Mouse (Mus musculus): ENCODE data around the gene Mars.
A peak's percentile ranks its signal among the peaks of the same experiment; 100 is the strongest.
"Not testable (repeated sequence)": the region's sequence is repeated elsewhere in the genome, so short reads cannot be mapped to it uniquely, and the experiment has no call there.

Mars gene

DNA sequence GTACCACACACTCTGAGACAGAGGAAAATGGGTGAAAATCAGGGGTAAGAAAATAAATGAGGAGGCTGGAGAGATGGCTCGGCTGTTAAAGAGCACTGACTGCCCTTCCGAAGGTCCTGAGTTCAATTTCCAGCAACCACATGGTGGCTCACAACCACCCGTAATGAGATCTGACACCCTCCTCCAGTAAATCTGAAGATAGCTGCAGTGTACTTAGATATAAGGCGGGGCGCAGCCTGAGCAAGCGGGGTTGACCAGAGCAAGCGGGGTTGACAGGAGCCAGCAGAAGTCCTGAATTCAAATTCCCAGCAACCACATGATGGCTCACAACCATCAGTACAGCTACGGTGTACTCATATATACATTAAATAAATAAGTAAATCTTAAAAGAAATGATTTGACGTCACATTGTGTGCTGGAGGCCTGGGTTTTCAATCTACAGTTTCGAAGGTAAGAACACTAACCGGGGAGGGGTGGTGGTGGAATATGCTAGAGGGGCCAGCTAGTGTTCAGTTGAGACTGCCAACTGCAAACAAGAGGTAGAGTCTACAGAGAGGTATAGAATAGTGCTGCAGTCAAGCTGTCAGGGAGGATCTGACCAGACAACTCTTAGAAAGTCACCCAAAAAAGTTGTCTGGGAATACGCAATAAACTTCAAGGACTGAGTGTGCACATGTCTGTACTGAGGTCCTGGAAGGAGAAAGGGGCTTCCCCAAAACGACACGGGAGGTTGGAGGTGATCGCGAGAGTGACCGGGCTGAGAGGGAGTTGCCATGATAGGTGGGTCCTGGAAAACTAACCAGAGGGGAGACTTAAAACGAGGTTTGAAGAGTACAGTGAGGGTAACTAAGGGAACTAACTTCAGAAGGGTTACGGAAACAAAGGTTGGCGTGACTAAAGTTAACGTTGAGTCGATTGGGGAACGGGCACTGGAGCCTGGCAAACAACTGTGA lies 787 bp downstream of the Mars start:
- DNase-seq (ENCODE audit: extremely low spot score): peak; percentile 66

DNA sequence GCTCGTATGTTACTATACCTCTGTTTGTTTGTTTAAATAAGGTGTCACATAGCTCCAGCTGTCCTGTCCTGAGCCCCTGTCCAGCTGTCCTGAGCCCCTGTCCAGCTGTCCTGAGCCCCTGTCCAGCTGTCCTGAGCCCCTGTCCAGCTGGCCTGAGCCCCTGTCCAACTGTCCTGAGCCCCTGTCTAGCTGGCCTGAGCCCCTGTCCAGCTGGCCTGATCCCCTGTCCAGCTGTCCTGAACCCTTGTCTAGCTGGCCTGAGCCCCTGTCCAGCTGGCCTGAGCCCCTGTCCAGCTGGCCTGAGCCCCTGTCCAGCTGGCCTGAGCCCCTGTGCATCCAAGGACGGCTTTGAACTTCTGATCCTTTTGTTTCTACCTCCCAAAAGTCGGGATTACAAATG lies 2.4 kb downstream of the Mars start:
- DNase-seq (ENCODE audit: extremely low spot score): not testable (repeated sequence)

DNA sequence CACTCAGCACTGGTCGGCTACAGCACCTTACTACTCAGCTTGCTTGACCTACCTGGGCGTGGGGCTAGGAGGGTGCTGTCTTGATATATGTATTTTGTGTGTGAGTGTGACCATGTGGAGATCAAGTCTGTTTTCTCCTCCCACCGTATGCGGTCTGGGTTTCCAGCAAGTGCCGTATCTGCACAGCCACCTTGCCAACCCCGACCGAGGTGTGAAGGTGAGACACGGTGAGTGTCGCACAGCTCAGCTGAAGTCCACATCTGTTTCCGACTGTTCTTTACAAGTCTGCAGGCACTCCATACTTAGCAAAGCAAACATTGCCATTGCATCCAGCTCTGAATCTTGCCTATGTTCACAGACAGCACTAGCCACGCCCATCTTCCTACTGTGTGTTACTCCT lies 8.4 kb downstream of the Mars start:
- no peak for DNase-seq (ENCODE audit: extremely low spot score)

DNA sequence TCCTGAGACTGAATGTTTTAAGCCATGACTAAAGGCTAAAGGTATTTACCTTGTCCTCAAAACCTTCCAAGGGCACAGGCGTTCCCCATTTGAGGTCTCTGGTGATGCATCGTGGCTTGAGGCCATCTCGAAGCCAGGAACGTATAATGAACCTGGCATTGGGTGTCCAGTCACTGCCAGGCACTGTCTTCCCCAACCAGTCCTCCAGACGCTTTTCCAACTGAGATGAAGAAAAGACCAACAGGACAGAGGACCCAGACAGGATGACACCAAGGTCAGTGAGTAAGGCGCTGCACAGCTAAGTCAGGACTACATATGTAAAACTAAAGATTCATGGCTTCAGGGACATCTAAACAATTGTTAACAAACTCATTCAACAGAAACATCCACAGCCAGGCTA lies 11.2 kb downstream of the Mars start:
- DNase-seq (ENCODE audit: extremely low spot score): no peak

DNA sequence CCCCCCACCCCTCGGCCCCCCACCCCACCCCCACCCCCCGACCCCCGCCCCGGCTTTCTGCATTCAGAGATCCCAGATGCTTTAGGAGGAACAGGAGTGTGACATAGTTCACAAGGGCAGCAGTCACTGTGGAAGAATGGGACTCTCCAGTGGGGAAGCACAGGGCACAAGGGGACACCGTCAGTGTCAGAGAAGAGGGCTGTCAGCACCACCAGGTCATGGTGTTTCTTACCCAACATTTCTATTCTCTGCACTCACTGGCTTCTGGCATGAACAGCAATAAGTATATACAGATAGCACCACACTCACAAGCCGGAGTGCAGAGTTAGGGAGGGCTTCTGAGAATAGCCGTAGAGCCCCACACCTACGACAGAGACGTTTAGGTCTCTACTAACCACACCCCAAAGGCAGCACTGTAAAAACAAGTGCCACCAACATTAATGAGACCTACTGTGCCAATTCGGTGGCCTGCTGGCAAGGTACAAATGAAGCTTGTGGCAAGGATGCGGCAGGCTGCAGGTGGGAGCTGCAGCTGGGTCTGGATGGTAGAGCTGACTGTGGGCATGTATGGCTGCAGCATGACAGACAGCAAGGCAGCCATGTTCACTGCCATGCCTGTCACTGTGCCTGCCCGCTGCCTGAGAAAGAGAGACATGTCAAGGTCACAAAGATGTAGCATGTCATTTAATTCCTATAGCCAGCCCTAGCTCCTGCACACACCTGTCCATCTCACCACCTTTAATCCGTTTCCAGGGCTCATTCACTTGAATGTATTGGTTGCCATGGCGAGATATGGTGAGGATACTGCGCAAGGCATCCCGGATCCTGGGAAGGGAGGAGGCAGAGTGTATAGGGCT lies 14.3 kb downstream of the Mars start:
- no peak for DNase-seq (ENCODE audit: extremely low spot score)

DNA sequence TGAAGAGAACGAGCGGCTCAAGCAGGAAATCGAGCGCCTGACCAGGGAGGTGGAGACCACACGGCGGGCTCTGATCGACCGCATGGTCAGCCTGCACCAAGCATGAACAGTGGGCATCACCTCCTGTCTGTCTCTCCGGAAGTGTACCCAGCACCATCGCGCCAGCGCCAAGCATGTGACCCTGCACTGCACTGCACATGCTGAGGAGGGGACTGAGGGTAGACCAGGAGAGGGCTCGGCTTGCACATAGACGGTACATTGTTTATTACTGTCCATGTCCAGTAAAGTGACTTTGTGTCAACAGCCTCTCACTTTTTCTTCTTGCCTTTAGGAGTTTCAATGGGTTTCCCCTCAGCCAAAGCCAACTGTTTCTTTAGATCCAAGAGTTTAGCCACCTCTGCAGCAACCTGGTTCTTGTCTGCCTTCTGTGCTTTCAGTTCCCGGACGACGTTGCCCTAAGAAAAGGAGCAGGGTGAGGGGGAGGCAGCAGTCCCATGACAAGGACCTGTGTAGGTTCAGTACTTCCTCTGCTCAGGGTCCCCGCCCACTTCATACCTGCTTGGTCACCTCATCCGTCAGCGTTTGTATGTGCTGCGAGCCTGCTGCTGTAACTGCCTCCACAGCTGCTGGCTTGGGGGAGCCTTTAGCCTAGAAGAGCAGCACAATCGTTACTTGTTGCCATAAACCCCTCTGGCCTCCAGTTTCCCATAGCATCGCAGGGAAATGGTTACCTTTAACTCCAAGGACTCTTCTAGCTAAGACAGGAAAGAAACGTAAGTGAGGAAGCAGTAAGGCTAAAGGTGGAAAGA lies 15.4 kb downstream of the Mars start:
- no peak for DNase-seq (ENCODE audit: extremely low spot score)

DNA sequence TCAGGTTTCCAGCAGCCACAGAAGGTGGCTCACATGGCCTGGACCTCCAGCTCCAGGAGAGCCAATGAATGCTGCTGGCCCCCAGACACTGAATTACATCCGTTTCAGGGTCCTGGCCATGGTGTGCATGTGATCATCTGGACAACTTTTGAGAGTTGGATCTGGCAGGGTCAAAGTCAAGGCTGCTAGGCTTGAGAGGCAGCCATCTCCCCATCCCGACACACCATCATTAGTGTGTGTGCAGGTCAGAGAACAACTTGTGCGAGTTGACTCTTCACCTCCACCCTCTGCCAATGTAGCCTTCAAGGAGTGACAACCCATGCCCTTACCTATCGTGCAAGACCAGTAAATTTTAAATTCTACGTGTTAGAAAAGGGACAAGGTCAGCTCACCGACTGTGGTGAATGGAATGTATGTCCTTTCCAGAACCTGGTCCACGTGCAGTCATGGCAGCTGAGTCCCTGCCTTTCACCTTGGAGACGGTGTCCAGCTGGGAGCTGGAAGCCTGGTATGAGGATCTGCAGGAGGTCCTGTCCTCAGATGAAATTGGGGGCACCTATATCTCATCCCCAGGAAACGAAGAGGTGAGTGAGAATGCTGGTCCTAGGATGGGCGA lies 16.6 kb downstream of the Mars start:
- no peak for DNase-seq (ENCODE audit: extremely low spot score)

DNA sequence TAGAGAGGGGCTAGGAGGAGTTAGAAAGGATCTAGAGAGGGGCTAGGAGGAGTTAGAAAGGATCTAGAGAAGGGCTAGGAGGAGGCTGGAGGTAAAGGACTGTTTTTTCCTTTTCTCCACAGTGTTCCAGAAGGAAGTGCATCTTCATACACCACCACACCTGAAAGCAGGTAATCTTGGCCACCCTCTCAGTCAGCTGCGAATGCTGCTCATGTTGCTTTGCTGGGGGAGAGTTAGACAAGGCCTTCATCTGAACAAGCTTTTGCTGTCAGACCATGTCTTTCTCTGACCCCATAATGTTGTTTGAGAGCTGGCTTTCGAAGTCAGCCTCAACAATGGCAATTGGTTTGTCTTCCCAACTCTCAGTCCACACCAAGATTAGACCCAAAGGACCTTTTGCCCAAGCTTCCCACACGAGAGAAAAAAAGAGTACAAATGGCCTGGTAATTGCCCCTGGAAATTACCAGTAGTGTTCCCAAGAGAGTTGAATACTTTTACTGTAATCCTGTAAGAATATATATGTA lies 17.9 kb downstream of the Mars start:
- no peak for DNase-seq (ENCODE audit: extremely low spot score)

DNA sequence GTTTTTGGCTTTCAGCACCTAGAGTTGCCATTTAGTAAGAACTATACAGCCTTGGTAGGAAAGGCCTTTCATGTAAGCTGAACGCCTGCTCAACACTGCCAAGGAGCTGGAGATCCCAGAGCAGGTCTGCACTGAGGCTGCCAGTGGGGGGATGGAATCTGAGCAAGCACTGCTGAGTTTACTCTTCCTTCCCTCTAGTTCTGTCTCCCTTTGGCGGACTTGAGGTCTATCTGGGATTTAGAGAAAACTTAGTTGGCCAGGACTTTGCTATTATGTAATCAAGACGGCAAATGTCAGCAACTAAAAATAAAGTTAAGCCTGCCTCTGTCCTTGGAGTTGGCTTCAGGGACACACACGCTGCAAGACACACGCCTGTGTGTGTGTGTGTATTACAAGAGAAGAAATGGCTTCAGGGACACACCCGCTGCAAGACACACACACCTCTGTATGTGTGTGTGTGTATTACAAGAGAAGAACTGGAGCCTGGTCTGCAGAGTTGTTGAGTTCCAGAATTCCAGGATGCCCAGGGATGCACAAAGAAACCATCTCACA lies 18.5 kb downstream of the Mars start:
- DNase-seq (ENCODE audit: extremely low spot score): no peak

DNA sequence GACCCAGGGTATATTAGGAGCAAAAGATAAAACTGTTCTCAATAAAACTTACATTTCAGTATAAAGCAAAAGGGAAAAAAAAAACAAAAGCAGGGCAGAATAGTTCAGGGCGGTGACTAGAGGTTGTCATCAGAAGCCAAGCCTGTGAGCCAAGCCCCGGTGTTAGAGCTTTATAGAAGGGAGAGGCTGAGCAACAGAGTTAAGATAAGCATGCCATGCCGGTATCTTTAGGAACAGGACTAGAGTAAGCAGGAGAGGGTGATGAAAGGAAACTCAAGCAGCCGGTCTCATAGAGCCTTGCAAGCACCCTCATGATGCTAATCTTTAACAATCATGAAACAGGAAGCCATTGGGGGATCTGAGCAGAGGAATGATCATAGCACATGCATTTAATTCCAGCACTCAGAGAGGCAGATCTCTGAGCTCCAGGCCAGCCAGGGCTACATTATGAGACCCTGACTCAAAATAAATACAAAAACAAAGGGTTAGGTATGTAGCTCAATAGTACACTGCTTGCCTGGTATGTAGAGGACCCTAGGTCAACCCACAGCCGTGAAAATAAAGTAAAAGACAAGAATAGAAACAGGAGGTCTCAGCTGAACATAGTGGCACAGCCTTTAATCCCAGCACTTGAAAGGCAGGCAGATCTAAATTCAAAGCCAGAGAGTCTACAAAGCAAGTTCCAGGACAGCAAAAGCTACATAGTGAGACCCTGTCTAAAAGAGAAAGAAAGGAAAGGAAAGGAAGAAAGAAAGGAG lies 19.5 kb downstream of the Mars start:
- DNase-seq (ENCODE audit: extremely low spot score): no peak

DNA sequence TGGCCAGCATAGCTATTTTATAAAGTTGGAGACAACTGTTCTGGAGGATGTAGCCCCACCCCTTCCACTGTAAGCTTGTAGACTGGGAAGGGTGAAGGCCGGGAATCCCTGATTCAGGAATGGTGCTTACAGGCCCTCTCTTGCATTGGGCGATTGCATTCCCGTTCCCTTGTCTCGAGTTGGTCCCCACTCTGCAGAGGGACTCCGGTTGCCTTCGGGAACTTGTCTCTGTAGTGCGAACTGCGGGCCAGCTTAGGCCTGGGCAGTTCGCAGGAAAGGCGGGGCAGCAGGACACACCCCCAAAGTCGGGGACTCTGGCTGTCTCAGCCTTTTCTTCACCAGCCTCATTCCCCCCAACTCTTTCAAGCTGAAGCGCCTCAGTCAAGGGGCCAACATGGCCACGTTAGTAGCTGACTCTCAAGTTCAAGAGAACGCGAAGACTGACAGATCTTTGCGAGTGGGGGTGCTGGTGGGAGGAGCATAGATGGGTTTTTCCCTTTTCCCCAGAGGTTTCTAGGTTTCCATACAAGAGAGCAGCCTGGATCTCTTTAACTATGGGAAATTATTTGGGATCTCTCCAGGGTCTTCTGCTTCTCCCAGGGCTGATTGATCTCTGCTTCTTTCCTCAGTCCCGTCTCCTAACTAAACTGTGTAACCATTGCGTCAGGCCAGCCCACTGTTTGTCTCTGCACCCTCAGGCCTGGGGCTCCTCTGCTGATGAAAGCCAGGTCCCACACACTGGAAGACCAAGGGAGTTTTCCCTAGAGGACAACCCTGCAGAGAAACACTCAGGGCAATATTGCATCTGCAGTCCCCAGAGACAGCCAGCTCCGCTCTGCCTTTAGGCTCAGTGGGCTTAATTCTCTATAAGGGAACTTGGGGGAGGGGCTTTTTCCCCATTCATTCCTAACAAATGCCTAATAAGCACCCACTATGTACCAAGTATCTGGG lies 20.4 kb downstream of the Mars start:
- DNase-seq (ENCODE audit: extremely low spot score): no peak

DNA sequence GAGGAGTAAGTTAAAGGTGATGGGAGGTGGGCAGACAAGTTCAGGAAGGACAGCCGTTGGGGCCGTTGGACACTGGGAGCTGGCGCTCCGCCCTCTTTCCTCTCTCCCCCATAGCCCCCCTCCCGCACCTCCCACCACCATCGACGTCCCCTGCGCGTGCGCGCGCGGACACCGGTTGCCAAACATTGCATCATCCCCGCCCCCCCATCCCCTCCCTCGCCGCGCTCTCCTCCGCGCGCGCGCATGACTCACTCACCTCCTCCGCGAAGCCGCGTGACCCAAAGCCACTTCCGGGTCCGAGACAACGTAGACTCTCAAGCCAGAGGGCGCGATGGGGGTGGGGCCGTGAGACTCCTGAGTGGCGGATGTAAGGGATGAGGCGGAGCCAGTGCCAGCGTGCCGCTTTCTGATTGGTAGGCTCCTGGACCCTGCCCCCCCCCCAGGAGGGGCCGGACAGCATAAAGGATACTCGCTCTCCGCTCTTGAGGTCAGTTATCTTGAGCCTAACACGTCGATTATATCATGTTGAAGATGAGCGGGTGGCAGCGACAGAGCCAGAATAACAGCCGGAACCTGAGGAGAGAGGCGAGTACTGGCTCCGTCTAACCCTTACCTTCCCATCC lies 21.2 kb downstream of the Mars start:
- peak; percentile 99 for DNase-seq (ENCODE audit: extremely low spot score)

DNA sequence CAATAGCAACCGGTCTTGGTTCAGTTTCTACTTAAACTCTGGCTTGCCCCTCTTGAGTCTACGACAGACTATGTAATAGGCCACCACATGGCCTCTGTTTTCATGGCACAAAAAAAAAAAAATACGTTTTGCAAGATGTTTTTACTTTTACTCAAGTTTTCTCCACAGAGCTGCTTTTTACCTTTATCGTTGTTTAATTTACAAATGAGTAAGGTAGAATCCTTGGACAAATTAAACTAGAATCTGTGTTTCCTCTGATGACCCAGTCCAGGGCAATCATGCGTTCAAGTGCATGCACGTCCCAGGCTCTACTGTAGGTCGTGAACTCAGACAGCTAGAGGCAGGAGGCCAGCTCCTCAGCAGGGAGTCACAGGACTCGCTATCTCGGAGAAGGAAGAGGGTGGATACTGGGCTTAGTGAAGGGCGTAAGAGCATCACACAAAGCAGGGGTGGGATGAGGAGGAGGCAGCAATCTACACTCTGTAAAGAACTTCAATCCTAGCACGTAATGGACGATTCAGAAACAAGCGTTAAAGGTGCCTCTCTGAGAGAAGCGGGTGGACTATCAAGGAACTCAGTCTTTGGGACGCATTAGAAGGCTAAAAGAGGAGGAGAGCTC lies 21.9 kb downstream of the Mars start:
- no peak for DNase-seq (ENCODE audit: extremely low spot score)

DNA sequence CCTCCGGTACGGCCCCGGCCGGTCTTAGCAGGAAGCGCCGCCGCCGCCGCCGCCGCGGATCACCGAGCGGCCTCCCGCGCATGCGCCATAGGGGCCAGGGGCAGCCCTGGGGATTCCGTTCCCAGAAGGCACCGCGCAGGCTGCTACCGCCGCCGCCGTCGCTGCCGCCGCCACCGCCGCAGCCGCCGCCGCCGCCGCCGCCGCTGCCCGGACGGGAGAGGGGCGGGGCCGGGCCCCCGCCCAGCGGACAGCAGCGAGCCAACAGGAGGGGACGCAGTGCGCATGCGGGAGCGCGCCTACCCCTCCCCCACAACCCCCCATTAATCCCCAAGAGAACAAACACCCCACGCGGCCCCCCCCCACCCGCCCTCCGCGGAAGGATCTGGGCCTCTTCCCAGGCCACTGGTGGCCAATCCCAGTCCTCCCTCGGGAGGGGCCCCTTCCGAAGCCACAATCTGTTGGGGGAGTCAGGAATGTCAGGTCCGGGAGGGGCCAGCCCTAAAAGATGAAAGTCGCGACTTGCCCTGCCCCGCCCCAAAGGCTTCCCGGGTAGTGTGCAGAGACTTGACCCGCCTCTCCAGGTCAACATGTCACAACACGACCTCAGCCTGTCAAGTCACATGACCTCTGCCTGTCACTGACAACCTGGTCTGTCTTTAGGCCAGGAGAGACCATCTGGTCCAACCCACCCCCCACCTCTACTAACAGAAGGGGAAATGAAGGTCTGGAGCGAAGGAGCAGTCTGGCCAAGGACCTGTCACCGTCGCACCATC lies 22.6 kb downstream of the Mars start, which contains the start of gene Mbd6:
Gene Mbd6 (minus strand): TSS at position 219 of the 773 bp plus-strand sequence.
- peak; percentile 94 for DNase-seq (ENCODE audit: extremely low spot score)

DNA sequence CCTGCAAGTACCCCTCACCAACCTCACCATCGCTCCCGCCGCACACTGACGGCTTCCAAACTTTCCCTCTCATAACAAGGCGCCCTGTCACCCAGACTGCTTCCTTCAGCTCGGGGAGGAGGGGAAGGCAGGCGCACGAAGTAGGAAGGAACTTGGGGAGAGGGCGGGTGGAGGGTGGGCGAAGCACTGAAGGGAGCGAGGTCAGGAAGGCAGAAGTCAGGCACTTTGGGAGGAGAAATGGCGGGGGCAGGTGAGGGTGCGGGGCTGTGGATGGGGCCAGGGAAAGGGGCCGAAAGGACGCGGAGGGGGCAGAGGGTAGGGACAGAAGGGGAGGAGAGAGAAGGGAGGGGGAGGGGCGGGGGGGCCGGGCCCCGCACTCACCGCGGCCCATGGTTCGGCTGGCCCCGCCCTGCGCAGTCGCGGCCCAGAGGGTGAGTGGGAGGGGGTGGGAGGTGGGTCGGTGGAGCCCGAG lies 23.2 kb downstream of the Mars start:
- no peak for DNase-seq (ENCODE audit: extremely low spot score)

DNA sequence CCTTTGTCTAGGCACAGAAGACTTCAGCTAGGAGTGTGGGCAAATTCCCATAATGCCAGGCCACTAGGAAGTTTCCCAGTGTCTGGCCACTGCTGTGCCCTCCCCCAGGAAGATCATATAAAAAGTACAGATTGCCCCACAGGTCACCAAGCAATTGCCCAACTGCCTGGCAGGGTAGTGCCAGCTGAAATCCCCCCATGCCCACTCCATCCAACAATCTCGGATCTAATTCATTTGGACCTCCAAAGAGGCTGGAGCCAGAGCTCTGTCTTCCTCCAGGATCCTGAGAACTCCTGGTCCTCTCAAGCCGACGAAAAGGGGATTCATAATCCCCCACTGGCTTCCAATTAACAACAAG lies 23.7 kb downstream of the Mars start:
- DNase-seq (ENCODE audit: extremely low spot score): no peak

DNA sequence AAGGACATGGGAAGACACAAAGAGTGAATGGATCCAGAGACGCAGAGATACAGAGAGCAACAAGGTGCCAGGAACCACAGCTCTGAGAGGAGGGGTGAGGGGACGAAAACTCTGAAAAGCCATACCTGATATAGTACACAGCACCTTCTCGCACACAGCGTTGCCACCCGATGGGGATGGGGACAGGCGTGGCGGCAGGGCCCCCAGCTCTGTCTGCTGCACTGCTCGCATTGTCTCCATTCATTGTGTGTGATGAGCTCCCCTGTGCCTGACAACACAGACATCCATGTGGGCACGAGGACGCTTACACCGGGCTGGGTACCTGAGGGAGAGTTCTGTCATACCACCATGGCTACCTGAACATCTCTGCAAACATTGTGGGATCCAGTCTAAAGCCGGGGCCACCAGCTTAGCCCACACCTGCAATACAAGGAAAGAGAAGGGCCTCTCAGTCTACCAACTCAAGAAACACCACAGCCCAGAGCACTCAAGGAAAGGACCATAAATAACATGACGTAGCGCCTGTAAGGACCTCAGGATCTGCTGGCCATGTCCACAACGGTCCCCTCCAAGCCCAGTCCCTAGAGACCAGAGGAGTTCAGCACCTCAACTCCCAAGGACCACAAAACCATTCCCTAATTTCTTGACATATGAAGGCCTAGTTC lies 24.2 kb downstream of the Mars start:
- no peak for DNase-seq (ENCODE audit: extremely low spot score)
